Mouse (Mus musculus): Measurements from ENCODE around the gene Mageb4.
"Not testable (repeated sequence)": the region's sequence is repeated elsewhere in the genome, so short reads cannot be mapped to it uniquely, and the experiment has no call there.

- not testable (repeated sequence) for TF ChIP-seq POLR2A (IDR thresholded peaks at IDR 0.05; ENCODE audit: borderline replicate concordance, insufficient read depth, low read length); CTCF (IDR thresholded peaks at IDR 0.05; ENCODE audit: borderline replicate concordance, insufficient read depth, low read depth, low read length)
Measured at GRCm38 (mm10) chrX:86284597-86284996, 20.3 kb downstream of the Mageb4 start.

Data from cerebellum, adult 2 months (tissue).